Mouse (Mus musculus) urinary bladder, postnatal 25 days (tissue): ENCODE data around the gene Rdh16f2.
A peak's percentile ranks its signal among the peaks of the same experiment; 100 is the strongest.
"Not testable (repeated sequence)": the region's sequence is repeated elsewhere in the genome, so short reads cannot be mapped to it uniquely, and the experiment has no call there.

ENCODE experiments used
- DNase-seq: peaks from one replicate; pipeline ENCODE4 v3.0.0; 2022; ENCODE audit warnings: low spot score

The Rdh16f2 gene

DNA sequence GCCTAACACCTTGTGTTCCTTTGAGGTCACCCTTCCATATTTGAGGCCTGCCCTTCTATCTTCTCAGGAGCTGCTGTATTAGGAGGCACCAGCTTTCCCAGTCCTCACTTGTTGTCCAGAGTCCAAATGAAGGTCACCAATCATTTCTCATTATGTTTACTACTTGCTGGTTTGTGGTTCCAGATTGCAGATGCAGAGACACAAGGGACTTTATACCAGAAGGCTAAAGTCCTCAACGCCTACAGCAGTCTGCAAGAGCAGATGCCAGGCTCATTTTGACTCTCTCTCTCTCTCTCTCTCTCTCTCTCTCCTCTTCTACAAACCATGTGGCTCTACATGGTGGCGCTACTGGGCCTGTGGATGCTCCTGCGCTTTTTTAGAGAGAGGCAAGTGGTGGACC lies at the start of gene Rdh16f2:
Gene Rdh16f2, plus strand, starts transcription at position 243 of the 400 bp plus-strand sequence.
- no peak for DNase-seq

GRCm38 (mm10) chr10:127817268-127817910 lies 48.9 kb upstream of the Rdh16f2 start:
- DNase-seq = not testable (repeated sequence)

DNA sequence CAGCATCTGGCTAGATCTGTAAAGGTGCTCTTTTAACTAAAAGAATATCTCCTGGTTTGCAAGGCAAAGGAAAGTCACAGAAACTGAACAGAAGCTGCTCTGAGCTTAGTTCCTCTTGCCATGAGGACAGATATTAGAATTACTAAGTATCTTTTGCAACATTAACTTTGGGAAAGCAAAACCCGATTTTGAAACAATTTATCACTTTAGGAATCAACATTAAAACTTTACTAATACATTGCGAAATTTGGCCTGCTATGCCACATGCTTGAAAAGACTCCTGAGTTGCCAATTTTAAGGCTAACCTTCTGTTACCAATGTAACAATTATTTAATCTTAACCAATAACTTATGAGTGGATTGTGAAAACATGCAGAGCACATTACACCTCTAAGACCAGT lies 44.5 kb upstream of the Rdh16f2 start:
- DNase-seq = not testable (repeated sequence)

DNA sequence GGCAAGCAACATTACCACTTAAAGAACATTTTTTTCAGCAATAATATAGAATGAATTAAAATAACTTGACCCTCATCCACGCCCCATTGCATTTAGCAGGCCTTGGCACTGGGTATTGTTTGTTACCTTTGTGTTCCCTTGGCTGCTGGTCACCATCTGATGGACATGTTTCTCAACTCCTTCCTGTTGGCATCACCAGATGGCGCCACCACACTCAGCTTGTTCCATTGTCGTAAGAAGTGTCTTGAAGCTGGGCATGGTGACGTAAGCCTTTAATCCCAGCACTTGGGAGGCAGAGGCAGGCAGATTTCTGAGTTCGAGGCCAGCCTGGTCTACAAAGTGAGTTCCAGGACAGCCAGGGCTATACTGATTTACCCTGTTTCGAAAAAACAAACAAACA lies 40.9 kb upstream of the Rdh16f2 start:
- no peak for DNase-seq

DNA sequence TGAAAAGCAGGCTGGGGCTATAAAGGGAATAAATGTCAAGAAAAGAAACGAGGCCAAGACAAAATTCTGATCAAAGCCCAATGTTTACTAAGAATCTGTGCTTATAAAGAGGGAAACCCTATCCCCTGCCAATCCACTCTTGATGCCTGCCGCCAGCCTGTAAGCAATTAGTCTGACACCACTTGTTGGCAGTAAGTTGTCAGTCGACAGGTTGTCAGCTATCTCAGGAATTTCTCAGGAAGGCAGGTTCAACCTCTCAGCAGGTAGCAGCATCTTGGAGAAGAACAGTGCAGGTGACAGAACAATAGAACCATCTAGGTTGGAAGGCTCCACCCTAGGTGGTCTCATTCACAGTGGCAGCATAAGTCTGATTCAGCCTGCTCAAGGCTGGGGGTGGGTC lies 37.2 kb upstream of the Rdh16f2 start:
- DNase-seq = no peak

DNA sequence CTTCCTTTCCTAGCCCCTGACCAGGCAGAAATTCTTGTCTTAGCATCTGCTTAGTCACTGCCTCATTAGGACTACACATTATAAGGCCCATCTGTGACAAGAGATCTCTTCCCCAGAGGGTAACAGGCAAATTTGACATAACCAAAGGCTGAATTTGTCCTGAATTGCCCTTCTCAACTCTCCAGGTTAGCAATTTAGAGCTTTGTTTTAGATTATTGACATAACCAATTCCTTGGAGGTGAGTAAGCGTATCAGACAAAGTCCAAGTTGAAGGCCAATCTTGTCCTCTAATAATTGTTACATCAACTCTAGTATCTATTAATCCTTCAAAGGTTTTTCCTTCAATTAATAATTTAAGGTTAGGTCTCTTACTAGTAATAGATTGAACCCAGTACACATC lies 32.1 kb upstream of the Rdh16f2 start:
- not testable (repeated sequence) for DNase-seq

- no peak for DNase-seq
Measured at GRCm38 (mm10) chr10:127835292-127835691, 31.0 kb upstream of the Rdh16f2 start.

DNA sequence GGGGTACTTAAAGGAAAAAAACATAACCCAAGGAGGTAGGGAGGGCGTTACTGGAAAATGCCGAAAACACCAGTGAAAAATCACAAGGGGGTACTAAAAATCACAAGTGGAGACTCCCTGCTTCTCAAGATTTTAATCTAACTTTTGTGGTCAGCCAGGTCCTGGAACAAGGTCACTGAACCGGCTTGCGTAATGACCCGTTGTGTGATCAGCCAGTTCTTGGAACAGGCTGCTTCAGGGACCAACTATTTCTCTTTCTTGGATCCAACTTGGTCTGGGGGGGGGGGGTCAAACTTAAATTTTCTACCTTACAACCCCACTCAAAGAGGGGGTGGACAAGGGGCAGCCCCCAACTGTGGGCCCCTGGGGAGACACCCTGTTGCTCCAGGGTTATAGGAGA lies 28.5 kb upstream of the Rdh16f2 start:
- not testable (repeated sequence) for DNase-seq

GRCm38 (mm10) chr10:127838539-127838938 lies 27.7 kb upstream of the Rdh16f2 start:
- no peak for DNase-seq

DNA sequence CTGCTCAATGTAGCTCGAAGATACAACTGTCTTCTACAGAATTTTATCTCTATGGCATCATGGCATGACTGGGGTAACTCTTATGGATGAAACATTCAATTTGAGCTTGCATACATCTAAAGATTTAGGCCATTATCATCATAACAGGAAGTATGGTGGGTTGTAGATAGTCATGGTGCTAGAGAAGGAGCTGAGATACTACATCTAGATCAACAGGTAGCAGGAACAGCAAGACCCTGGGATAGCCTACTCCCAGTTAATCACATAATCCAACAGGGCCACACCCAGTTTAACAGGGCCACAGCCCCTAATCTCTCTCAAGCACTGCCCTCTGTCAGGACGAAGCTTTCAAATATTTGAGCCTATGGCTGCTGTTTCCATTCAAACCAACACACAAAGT lies 25.5 kb upstream of the Rdh16f2 start:
- DNase-seq = no peak

- DNase-seq = not testable (repeated sequence)
Measured at GRCm38 (mm10) chr10:127845945-127846344, 20.3 kb upstream of the Rdh16f2 start.

DNA sequence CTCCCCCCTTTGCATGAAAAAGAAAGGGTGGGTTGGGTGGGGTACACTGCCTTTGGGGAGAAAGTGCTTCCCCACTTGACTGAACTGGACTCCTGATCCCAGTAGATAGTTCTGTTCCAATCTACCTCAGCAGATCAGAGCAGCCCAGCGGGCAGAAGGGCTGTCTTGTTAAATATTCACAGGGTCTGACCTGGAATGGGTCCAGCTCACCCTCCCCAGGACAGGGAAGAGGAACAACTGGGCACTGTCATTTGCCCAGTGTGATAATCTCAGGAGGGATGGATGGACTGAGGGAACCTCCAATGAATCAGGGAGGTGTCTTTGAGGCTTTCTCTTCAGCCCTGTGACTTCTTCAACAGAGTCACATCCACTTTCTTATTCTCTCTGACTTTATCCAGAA lies 18.2 kb upstream of the Rdh16f2 start:
- no peak for DNase-seq

DNA sequence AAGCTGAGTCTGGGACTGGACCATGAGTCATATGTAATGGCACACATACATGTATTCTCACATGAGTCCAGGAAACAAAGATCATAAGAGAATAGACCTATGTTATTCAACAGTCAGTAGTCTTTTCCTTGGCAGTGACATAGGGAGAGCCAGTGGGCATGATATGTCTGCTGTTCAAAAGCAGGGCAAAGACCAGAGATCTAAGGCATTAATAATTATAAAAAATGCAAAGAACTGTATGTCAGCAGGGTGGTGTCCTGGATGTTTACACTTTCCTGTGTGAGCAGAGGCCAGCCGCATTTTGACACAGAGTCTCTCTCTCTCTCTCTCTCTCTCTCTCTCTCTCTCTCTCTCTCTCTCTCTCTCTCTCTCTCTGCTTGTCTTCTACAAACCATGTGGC lies 16.6 kb upstream of the Rdh16f2 start, which contains the start of gene Rdh19:
Gene Rdh19, plus strand, starts transcription at position 301 of the 400 bp plus-strand sequence.
- DNase-seq = no peak

- no peak for DNase-seq
Measured at GRCm38 (mm10) chr10:127856376-127856775, 9.9 kb upstream of the Rdh16f2 start.

DNA sequence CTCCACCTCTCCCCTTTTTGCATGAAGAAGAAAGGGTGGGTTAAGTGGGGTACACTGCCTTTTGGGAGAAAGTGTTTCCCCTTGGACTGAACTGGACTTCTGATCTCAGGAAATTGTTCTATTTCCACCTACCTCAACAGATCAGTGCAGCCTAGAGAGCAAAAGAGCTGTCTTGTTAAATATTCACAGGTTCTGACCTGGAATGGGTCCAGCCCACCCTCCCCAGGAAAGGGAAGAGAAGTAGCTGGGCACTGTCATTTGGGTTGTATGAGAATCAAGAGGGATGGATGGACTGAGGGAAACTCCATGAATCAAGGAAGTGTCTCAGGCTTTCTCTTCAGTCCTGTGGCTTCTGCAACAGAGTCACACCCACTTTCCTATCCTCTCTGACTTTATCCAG lies 1.3 kb upstream of the Rdh16f2 start:
- DNase-seq = no peak

DNA sequence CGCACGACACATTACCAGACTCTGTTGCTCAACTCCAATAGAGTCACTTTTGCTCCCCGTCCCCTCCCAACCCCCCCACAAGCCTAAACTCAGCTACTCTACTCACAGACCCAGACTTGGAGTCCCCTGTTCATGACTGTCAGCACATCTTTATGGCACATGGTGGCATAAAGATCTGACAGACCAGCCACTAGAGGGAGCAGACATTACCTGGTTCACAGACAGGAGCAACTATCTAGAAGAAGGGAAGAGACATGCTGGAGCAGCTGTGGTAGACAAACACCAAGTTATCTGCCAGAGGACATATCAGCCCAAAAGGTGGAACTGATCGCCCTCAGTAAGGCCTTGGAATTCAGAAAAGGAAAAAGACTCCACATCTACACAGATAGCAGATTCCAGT lies 6.2 kb downstream of the Rdh16f2 start:
- DNase-seq = no peak

GRCm38 (mm10) chr10:127877681-127878080 lies 11.4 kb downstream of the Rdh16f2 start:
- peak; percentile 24 for DNase-seq

GRCm38 (mm10) chr10:127878262-127879057 lies 12.2 kb downstream of the Rdh16f2 start:
- DNase-seq = no peak

GRCm38 (mm10) chr10:127879155-127879688 lies 12.9 kb downstream of the Rdh16f2 start:
- DNase-seq = no peak

GRCm38 (mm10) chr10:127881041-127881440 lies 14.8 kb downstream of the Rdh16f2 start:
- no peak for DNase-seq

- no peak for DNase-seq
Measured at GRCm38 (mm10) chr10:127886551-127886950, 20.3 kb downstream of the Rdh16f2 start.

DNA sequence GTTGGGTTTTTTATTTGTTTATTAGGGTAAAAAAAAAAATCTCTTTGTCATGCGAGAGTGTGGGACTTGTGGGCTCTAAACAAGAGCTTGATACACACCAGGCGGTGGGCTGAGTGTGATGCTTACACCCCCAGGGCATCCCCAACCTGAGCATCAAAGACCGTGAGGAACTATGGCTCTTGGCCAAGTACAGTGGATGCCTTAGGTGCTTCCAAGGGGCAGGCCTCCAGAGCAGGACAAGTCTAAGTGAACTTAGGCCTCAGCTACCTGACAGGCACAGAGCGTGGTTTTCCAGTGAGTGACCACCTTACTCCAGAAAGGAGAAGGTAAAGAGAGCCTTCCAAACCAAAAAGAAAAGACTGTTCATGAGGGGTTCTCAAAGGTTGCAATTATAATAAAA lies 20.7 kb downstream of the Rdh16f2 start:
- no peak for DNase-seq

GRCm38 (mm10) chr10:127888605-127889004 lies 22.3 kb downstream of the Rdh16f2 start, which contains the start of gene Rdh7:
Gene Rdh7, minus strand, starts transcription at chr10:127888817.
- DNase-seq = no peak
